Mouse (Mus musculus): ENCODE data around the gene Uhrf1bp1.

Uhrf1bp1 gene

DNA sequence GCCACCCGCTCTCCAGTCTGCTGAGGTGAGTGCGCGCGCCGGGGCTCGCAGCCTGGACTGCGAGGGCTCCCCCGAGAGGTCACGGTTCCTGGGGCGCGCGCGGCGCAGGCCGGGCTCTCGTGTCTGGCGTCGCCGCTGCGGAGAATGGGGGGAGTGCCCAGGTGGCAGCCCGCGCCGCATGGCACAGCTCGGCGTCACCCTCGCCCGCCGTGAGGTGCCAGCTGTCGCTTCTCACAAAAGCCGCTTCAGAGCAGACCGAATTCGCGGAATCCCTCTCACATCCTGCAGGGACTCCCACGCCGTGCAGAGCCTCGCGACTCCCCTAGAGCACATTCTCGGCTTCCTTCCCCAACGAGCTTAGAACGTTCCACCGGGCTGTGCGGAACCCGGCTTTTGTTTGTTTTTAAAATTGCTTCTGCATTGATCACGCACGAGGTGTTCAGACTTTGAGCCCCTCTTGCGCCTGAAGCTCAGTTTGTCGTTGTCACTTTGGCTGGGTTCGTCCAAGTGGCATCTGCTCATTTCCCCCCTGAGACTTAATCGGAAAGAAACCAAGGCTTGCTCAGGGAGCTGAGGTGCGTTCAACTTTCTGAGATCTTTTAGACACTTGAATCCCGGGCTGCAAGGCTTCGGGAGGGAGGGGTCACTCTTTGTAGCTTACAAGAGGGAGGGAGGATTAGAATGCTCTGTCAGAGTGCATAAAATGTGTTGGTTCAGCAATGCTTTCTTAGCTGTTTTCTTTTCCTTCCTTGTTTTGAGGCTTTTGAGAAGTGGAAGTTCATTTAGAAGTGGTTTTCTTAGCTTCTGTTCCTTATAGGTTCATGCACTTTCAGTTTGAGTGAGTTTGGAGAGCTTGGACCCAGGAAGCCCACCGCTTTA is 53.6 kb downstream of the Uhrf1bp1 start, which contains the start of gene Taf11:
Gene Taf11, minus strand, starts transcription at position 223 of the 879 bp plus-strand sequence.
- no peak for DNase-seq (ENCODE audit: low read depth, low spot score)

DNA sequence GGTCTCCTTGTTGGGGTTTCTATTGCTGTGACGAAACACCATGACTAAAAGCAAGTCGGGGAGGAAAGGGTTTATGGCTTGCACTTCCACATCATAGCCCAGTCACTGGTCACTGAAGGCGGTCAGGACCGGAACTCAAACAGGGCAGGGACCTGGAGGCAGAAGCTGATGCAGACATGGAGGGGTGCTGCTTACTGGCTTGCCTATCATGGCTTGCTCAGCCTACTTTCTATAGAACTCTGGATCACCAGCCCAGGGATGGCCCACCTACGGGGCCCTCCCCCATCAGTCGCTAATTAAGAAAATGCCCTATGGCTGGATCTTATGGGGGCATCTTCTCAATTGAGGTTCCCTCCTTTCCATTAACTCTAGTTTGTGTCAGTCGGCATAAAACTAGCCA is 55.1 kb downstream of the Uhrf1bp1 start:
- DNase-seq (ENCODE audit: low read depth, low spot score), result no peak

DNA sequence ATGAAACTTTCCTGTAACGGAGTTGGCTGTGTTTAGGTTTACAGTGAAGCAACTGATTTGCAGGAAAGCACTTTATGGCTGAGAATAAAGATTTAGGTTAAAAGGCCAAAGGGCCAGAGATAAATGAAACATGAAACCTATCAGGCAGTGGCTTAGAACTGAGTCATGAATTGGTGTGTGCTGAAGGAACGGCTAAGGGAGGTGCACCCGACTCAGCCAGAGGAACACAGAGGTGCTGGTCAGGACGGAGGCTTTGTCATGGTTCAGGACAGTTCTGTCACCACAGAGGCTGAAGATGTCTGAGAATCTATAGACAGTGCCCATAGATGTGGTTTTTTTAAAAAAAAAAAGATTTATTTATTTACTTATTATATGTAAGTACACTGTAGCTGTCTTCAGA is 58.5 kb downstream of the Uhrf1bp1 start:
- no peak for DNase-seq (ENCODE audit: low read depth, low spot score)

DNA sequence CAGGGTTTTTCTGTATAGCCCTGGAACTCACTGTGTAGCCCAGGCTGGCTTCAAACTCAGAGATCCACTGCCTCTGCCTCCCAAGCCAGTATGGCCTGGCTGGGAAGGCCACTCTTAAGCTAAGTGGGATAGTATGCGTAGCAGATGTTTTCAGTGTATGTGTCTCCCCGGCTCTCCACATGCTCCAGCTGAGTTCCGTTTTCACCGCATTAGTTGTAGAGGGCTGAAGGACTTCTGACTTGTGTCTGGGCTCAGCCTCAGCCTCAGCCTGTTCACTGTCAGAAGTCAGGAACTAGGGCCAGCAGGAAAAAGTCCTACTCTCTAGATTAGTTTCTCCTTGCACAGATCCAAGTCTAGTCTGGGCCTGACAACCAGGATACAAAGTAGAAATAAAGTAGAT is 60.1 kb downstream of the Uhrf1bp1 start:
- DNase-seq (ENCODE audit: low read depth, low spot score), result no peak

DNA sequence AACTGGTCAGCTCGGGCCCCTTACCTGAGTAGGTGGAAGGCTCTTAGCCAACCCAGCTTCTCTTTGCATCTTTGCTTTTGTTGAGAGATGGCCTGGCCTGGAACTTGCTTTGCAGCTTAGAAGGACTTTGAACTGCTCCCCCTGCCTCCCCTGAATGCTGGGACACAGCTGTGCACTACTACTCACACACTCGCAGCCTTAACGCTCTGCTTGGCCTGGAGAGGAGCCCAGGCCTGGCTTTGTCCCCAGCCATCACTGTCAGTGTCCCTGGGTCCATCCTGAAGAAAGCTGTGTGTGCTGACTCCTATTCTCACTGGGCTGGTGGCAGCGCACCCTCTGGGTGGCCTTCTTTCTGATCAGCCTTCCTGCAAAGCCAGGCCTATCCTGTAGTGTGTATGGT is 64.4 kb downstream of the Uhrf1bp1 start:
- no peak for DNase-seq (ENCODE audit: low read depth, low spot score)

DNA sequence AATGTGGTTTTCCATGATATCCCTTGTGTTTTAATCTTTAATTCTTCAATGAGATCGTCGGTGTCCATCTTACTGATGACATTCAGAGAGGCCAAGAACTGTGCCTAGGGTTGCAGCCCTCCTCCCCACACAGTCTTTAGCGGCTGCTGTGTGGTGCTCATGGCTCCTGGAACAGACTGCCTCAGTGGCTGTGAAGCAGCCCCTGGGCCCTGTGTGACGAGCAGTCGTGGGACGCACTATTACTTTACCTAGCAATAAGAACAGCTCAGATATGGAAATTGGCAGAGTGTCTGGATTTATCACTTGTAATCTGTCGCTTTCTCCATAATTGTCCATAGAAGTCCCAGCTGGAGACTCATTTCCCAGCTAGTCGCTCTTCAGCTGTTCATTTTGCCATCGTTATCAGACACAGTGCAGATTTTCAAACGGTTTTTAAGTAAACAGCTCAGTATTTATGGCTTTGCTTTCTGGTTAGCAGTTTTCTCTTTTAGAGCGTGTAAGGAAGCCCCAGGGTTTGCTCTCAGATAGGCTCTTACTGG is 66.0 kb downstream of the Uhrf1bp1 start:
- no peak for DNase-seq (ENCODE audit: low read depth, low spot score)

DNA sequence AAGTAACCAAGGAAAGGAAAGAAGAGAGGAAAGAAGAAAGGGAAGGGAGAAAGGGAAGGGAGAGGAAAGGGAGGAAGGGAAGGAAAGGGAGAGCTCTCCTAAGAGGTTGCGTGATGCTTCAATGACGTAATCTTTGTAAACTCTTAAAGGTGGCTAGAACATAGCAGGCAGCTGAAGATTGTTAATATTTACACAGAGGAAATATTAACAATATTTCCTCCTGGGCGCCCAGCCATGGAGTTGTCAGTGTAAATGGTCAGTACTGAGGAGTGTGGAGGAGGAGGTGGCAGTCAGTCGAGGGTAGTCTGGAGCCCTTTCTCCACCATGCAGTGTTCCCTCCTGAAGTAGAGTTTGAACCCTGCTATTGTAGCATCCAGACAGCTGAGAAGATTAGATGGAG is 68.8 kb downstream of the Uhrf1bp1 start:
- no peak for DNase-seq (ENCODE audit: low read depth, low spot score)

DNA sequence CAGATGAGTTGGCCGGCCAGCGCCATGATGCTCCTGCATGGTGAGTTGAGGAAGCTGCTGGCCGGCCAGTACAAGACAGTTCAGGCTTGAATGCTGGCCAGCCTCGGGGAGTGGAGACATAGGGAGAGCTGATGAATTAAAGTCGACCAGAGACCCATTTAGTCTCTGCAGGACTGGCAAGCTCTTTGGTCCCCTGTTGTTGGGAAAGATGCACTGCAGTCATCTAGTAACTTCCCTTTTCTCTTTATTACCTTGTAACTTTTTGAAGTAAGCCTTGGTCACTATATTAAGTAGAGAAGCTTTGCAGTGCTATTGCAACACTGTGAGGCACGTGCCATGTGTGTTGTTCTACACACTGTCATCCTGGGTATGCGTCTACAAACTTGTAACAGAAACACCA is 69.3 kb downstream of the Uhrf1bp1 start:
- no peak for DNase-seq (ENCODE audit: low read depth, low spot score)

DNA sequence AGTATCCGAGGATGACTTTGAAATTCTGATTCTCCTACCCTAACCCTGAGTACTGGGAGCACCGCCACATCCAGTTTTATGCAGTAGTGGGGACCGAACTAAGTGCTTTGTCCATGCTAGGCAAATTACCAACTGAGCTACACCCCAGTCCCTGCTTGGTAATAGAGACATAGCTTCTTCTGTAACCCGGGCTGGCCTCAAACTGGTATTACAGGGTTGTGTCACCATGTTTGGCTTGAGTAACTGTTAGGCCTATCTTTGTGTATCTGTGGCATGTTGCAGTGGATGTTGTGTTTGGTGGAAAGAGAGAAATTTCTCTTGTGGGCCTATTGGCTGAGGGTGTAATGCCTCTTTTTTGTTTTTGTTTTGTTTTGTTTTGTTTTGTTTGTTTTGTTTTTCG is 74.0 kb downstream of the Uhrf1bp1 start:
- DNase-seq (ENCODE audit: low read depth, low spot score), result no peak

DNA sequence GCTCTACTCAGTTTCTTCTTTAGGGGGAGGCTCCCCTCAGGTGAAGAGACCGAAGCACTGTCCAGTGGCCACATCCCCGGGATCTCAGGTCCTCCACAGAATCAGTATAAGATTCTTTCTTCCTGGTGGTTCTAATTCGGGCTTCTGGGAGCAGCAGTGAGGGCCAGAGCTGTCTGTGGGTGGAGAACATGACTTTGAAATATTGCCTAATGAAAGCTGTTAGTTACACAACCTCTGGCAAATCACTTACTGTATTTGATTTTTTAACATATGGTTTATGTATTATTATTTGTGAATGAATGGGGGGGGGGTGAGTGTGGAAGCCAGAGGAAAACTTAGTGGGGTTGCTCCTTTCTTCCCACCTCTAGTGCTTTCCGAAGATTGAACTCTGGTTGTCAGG is 75.6 kb downstream of the Uhrf1bp1 start:
- DNase-seq (ENCODE audit: low read depth, low spot score), result no peak

DNA sequence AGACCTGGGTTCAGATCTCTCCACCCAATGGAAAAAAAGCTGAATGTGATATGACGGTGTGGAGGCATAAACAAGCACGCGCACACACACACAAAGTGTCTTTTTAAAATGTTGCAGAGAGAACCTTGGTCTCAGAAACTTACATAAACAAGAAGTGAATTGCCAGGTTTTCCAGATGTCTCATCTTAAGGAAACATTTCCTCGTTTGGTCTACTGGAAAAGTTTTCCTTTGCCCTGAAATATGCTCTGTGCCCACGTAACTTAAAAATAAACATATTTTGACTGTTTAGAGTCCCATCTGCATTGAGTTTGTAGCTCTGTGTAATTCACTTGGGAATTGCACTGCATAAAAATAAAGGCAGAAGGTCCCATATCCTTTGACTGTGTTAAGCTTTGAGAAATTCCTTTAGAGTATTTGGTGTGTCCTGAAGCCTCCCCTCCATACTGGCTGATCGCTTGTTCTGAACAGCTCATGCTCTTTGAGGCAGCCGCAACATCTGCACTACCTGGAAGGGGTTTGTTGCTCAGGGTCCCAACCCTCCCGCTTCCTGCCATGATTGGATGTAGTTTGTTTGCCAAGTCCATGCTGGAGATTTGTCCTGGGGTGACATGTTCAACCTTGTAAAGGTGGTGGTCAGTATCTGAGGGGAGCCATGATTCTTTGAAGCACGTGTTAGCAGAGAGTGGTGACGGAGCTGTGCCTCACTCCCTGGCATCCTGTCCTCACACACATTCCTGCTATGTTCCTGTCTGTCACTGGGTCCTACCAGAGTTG is 78.1 kb downstream of the Uhrf1bp1 start:
- no peak for DNase-seq (ENCODE audit: low read depth, low spot score)

DNA sequence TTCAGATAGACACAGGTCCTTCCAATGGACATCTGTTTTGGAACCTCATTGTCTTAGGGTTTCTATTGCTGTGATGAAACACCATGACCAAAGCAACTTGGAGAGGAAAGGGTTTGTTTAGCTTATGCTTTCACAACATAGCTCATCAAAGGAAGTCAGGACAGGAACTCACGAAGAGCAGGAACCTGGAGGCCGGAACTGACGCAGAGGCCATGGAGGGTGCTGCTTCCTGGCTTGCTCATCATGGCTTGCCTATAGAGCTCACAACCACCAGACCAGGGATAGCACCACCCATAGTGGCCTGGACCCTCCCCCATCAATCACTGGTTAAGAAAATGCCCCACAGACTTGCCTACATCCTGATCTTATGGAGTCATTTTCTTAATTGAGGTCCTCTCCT is 78.8 kb downstream of the Uhrf1bp1 start:
- no peak for DNase-seq (ENCODE audit: low read depth, low spot score)

DNA sequence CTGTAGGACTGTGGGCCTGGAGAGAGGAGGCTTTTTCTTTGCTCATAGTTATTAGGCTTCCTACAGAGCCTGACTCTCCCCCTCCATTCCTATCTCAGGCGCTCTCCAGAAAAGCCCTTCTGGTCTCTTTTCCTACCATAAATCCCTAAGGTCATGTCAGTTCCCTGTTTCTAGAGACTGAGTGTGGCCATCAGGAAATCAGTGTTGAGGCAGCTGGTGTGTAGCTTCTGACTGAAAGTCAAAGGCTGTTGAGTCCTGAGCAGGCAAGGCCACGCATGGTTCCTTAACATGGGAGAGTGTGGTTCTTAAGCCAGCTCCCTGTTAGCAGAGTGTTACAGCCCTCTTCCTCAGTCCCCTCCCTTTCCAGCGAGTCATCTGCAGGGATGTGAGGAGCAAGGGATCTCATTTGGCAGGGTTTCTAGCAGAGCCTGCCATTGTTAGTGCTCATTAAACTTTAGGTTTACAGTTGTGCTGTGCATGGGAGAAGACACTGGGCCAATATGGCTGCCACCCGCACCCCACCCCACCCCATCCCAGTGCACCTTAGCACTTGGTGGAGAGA is 80.9 kb downstream of the Uhrf1bp1 start:
- no peak for DNase-seq (ENCODE audit: low read depth, low spot score)

DNA sequence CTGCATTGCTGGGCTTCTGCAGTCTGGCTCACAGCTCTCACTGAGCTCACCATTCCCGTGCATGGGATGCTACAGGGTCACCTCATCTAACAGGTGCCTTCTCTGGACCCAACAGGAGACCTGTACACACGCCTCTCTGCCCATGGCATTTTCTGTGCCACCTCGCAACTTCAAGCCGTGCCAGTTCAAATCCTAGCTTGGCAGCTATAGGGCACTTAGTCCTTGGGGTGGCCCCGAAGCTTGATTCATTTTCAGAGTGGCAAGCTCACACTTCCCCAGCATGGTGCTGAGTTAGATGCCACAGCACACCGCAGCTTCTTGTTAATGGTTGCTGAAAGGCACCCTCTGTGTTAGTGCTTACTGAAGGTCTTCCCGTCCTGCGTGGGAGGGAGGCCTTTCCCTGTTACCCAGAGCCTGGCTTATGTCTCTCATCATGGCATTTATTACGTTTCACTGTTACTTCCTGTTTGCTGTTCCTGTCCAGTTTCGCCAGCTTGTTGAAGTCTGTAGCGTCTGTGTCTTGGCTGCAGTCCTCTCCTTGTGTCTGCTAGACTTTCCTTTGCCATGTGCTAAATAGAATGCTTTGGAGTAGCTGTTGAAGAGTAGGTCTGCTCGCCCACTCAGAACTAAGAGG is 82.0 kb downstream of the Uhrf1bp1 start:
- no peak for DNase-seq (ENCODE audit: low read depth, low spot score)

DNA sequence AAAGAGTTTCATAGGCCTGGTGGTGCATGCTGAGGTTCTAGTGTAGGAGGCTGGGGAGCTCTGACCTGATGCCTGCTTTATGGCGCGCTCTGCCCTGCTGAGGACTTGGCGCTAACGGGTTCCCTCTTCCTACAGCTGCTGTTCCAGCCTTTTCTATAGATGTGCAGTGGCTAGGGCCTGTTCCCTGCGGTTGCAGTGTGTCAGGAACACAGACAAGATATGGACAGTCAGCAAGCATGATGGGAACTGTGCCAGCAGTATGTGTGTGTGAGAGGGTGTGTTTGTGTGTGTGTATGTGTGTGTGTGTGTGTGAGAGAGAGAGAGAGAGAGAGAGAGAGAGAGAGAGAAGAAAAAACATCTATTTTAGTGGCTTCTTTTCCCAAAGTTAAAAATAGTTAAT is 82.8 kb downstream of the Uhrf1bp1 start:
- no peak for DNase-seq (ENCODE audit: low read depth, low spot score)

DNA sequence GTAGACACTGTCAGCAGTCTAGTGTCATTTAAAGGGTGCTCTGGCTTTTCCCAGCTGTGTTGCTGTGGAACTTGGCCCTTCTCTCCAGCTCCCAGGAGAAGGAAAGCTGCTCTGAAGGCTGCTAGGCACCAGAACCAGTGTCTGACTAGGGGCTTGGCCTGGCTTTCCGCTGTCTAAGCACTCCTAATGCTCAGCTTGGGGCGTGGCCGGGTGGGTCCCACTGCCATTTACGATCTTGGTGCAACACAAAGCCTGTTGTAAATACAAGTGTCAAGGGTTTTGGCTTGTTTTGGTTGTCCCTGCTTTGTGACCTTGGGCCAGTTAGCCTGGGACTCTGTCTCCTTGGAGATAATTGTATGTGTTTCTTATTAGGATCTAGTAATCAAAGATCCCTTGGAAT is 84.1 kb downstream of the Uhrf1bp1 start:
- no peak for DNase-seq (ENCODE audit: low read depth, low spot score)

DNA sequence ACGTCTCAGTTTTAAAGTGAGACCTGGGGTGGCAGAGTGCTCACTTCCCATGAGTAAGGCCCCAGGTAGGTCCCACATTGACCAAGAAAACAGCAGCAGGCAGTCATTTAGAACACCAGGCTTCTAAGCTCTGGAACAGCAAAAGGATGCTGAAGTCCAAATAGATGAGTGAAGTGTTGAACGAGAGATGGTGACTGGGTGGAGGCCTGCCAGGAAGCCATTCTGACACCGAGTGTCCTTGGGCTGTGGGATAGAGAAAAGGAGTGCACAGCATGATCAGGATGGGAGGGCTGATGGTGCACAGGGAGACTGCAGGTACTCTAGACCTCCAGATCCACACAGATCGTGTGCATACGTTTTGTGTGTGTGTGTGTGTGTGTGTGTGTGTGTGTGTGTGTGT is 84.9 kb downstream of the Uhrf1bp1 start:
- DNase-seq (ENCODE audit: low read depth, low spot score), result no peak

DNA sequence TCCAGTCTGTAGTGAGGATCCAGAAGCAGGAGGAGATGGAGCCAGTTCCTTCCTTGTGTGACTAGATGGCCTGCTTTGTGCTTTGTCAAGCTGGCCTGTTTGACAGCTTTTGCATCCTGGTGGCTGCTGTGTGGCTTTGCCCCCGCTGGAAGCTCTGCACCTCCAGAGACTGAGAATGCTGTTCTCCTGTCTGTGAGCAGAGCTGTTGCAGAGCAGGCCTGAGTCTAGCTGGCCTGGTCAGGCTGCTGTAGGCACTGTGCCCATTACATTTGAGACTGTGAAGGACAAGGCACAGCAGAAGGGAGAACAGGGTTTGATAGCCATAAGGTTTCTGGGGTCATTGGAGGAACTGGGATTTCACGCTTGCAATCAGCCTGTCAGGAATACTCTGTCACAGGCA is 85.5 kb downstream of the Uhrf1bp1 start:
- DNase-seq (ENCODE audit: low read depth, low spot score), result no peak

DNA sequence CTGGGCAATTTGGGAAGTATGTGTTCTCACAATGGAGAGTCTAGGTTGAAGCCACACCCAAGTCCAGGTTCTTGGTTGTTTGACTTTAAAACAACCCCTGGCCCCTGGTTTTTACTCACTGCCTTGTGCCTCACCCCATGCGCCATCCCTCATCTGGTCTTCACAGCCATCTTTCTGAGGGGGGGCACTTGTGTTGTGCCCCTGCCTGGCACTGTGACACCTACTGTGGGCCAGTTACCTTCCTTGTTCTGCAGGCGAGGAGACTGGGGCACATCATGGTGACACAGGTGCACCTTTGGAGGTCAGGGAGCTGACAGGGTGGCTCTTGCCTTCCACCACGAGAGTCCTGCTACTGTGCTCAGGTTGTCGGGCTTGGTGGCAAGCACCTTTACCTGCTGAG is 85.9 kb downstream of the Uhrf1bp1 start:
- DNase-seq (ENCODE audit: low read depth, low spot score), result no peak

DNA sequence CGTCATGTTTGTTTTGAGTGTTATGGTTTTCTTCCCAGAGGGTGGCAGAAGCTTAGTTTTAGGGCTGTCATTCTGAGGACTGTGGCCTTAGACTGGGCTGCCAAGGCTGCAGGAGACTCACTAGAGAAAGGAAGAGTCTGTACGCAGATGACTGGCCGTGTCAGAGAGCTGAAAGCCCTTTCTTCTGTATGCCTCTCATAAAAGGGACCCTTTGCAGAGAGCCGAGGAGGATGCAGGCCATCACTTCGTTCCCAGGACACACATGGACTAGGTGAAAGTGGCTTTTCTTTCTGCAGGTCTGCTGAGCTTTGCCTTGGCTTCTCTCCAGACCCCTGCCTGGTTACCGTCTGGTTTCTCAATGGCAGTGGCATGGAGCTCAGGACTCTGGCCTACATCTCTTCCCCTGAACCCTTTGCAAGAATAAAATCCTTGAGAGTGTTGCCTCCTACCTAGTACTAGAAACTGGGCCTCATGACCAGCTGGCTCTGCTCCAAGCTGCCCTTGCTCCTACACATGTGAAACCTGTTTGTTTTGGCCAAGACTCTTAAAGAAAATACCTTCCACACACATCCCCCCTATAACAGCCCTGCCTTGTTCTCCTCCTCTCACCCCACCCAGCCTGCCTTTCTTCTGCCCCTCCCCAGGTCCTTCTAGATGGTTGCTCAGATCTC is 89.4 kb downstream of the Uhrf1bp1 start:
- DNase-seq (ENCODE audit: low read depth, low spot score), result no peak

DNA sequence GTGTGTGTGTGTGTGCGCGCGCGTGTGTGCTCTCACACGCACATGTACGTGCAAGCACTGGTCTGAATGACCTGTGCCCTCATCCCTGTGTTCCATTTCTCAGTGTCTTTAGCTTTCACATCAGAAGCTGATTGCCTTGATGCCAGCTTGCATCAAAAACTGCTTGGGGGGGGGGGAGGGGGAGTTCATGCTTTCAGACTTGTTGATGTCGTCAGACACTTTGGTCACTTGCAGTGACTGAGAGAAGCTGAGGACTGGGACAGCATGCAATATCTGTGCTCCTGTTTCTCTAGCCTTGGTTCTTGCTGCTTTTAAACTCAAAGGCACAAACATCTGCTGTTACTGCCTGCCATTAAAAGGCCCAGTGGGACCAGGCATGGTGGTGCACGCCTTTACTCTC is 90.1 kb downstream of the Uhrf1bp1 start:
- DNase-seq (ENCODE audit: low read depth, low spot score), result no peak

All from skeletal muscle tissue, adult 2 months (tissue).